13 mouse cellular contexts compared by ENCODE assay signal in genomic region chr11:32536954-32537353, GRCm38 (mm10). TPM values are rescaled to one million over a fixed set of nuclear protein-coding genes. Genes with fewer than 3 reads are reported as not detected.
DNase-seq lines count a peak whose midpoint lies in the region; ATAC-seq and TF ChIP-seq lines count a peak whose summit lies in the region.
"Had no signal": no experiment of that assay in that cellular context is flagged by ENCODE, and none has a peak within 500 bp of the region (broad histone marks: within the 10 kb centered on the region; RNA-seq: fewer than 3 reads in every experiment).

No protein-coding gene starts in this region.

- H3K27me3 ChIP-seq in liver, embryonic 13.5 days, result no peaks in the 10 kb centered on the region
- no peaks in the 10 kb centered on the region for H3K27me3 ChIP-seq in neural tube, embryonic 11.5 days (ENCODE audit: control insufficient read depth, insufficient read depth, low read length)
- no peaks in the 10 kb centered on the region for H3K27me3 ChIP-seq in intestine, embryonic 15.5 days (replicated peaks)

- ATAC-seq in liver, embryonic 13.5 days (ENCODE audit: low read depth), result no peak
- peak; percentile 40; the same call in 1 of the 2 replicates for ATAC-seq in neural tube, embryonic 11.5 days (ENCODE audit: insufficient read depth, low FRiP score, low TSS enrichment)
- no peak for ATAC-seq in intestine, embryonic 15.5 days
- ATAC-seq: intestine, postnatal 0 days had no signal

- DNase-seq in liver, embryonic 13.5 days, result no peak
- DNase-seq in liver, result no peak
- peak; percentile 90 for DNase-seq in Muller cell, postnatal 12 days (ENCODE audit: inconsistent ontology term)
- peak; percentile 91 for DNase-seq in brain, embryonic 14.5 days (ENCODE audit: low read depth)
- DNase-seq in neural tube, embryonic 11.5 days (ENCODE audit: low spot score), result peak; percentile 69
- no peak for DNase-seq in cerebellum, postnatal 25 days
- DNase-seq: adrenal gland, adult 2 months; lung, postnatal 4 days; thymus, postnatal 4 days had no signal

- TF ChIP-seq CTCF in brain, embryonic 14.5 days (IDR thresholded peaks at IDR 0.05; ENCODE audit: borderline replicate concordance, extremely low read depth, insufficient read depth, insufficient read length), result no peak

- no peak overlapping the region for H3K9ac ChIP-seq in liver, embryonic 13.5 days
- H3K9ac ChIP-seq in neural tube, embryonic 11.5 days (ENCODE audit: low read length), result no peak overlapping the region
- no peak overlapping the region for H3K9ac ChIP-seq in intestine, embryonic 15.5 days
- H3K9ac ChIP-seq: liver, embryonic 14.5 days had no signal

- H3K9me3 ChIP-seq in liver, embryonic 13.5 days (replicated peaks), result no peaks in the 10 kb centered on the region
- no peaks in the 10 kb centered on the region for H3K9me3 ChIP-seq in neural tube, embryonic 11.5 days (ENCODE audit: control insufficient read depth, low read length)
- H3K9me3 ChIP-seq in intestine, embryonic 15.5 days, result no peaks in the 10 kb centered on the region

- 59% methylated on average over 7 of the region's 7 CpGs for WGBS in liver, embryonic 13.5 days (ENCODE audit: insufficient replicate concordance)
- 34% methylated on average over 7 of the region's 7 CpGs for WGBS in neural tube, embryonic 11.5 days
- WGBS in intestine, embryonic 15.5 days, result 58% methylated on average over 7 of the region's 7 CpGs

- no peaks in the 10 kb centered on the region for H3K36me3 ChIP-seq in liver, embryonic 13.5 days
- H3K36me3 ChIP-seq in neural tube, embryonic 11.5 days (ENCODE audit: control insufficient read depth, insufficient read depth, low read length), result no peaks in the 10 kb centered on the region
- H3K36me3 ChIP-seq in intestine, embryonic 15.5 days, result no peaks in the 10 kb centered on the region

- no peak overlapping the region for H3K4me2 ChIP-seq in liver, embryonic 13.5 days
- H3K4me2 ChIP-seq in neural tube, embryonic 11.5 days (ENCODE audit: low read depth), result no peak overlapping the region
- no peak overlapping the region for H3K4me2 ChIP-seq in intestine, embryonic 15.5 days (replicated peaks)

- no peak for TF ChIP-seq POLR2A in brain, embryonic 14.5 days (IDR thresholded peaks at IDR 0.05; ENCODE audit: borderline replicate concordance, extremely low read depth, insufficient read depth, insufficient read length, poor library complexity, severe bottlenecking)

- peak overlapping the region; percentile 21; the same call in 1 of the 2 replicates for H3K27ac ChIP-seq in liver, embryonic 13.5 days
- 0 out of 2 replicates have a peak overlapping the region, but pooled peaks have one; percentile 45 for H3K27ac ChIP-seq in neural tube, embryonic 11.5 days (ENCODE audit: low read depth, low read length)
- no peak overlapping the region for H3K27ac ChIP-seq in intestine, embryonic 15.5 days
- H3K27ac ChIP-seq: liver, embryonic 14.5 days had no signal

- peaks cover 93% of the 10 kb centered on the region for H3K4me1 ChIP-seq in liver, embryonic 13.5 days (replicated peaks)
- H3K4me1 ChIP-seq in neural tube, embryonic 11.5 days (ENCODE audit: control insufficient read depth, insufficient read depth, low read length), result peaks cover 18% of the 10 kb centered on the region
- peaks cover 34% of the 10 kb centered on the region for H3K4me1 ChIP-seq in intestine, embryonic 15.5 days (replicated peaks)

- H3K4me3 ChIP-seq in liver, embryonic 13.5 days (replicated peaks), result no peak overlapping the region
- H3K4me3 ChIP-seq in neural tube, embryonic 11.5 days (ENCODE audit: low read depth, low read length), result no peak overlapping the region
- no peak overlapping the region for H3K4me3 ChIP-seq in intestine, embryonic 15.5 days (replicated peaks)

RNA-seq across cellular contexts. Expression of gene Stk10, which starts 3.8 kb away (rescaled TPM):
- polyA plus RNA-seq in liver, embryonic 13.5 days (2015; fragmentation: Nextera tagmentation; extraction: Ambion mirVana), result 3.0 and 4.5 TPM in 2 replicates
- polyA plus RNA-seq in brain, embryonic 14.5 days (2012; rRNA removed), result 4.0 and 5.7 TPM in 2 replicates
- polyA plus RNA-seq in neural tube, embryonic 11.5 days (2014; fragmentation: Nextera tagmentation; extraction: Ambion mirVana), result 2.1 and 2.4 TPM in 2 replicates
- 3.6 and 4.3 TPM in 2 replicates for polyA plus RNA-seq in intestine, embryonic 15.5 days (2015; fragmentation: Nextera tagmentation; extraction: Ambion mirVana)

RNA-seq across cellular contexts. Expression of gene Efcab9, which starts 5.1 kb away (rescaled TPM):
- polyA plus RNA-seq in liver, embryonic 13.5 days (2015; fragmentation: Nextera tagmentation; extraction: Ambion mirVana), result 0.46 and 0.74 TPM in 2 replicates
- not detected in 2 replicates for polyA plus RNA-seq in brain, embryonic 14.5 days (2012; rRNA removed)
- 0.41 TPM in 1 of 2 replicates, not detected in the other for polyA plus RNA-seq in neural tube, embryonic 11.5 days (2014; fragmentation: Nextera tagmentation; extraction: Ambion mirVana)
- 0.35 and 0.64 TPM in 2 replicates for polyA plus RNA-seq in intestine, embryonic 15.5 days (2015; fragmentation: Nextera tagmentation; extraction: Ambion mirVana)
- polyA plus RNA-seq: adrenal gland, adult 2 months; large intestine, adult 2 months had no signal

Comparison
In these comparisons a context has a peak if more than half of its experiments do, and no peak if none do; other contexts are left out.
1. DNase-seq: peak in Muller cell, postnatal 12 days (single experiment), brain, embryonic 14.5 days (single experiment) and neural tube, embryonic 11.5 days (single experiment); none in liver, embryonic 13.5 days (single experiment), liver (single experiment) and cerebellum, postnatal 25 days (0 of 2).